Mouse (Mus musculus): Measurements from ENCODE around the gene Akap1. TPM values are rescaled to one million over a fixed set of nuclear protein-coding genes. Genes with fewer than 3 reads are reported as not detected.

Akap1 gene
- polyA plus RNA-seq, 1 experiment from 2014 or later, result 18.1 TPM

- H3K4me1 ChIP-seq, result peaks cover 41% of the 10 kb centered on the region
- 88% methylated on average over 4 of the region's 4 CpGs for WGBS
- H3K9me3 ChIP-seq, result no peaks in the 10 kb centered on the region
- no peak for ATAC-seq (ENCODE audit: insufficient number of reproducible peaks, insufficient read depth, low FRiP score, low TSS enrichment)
- H3K27me3 ChIP-seq, result no peaks in the 10 kb centered on the region
- H3K4me3 ChIP-seq, result no peak overlapping the region
- H3K9ac ChIP-seq, result no peak overlapping the region
- no peak overlapping the region for H3K27ac ChIP-seq
- no peak overlapping the region for H3K4me2 ChIP-seq (replicated peaks)
- no peaks in the 10 kb centered on the region for H3K36me3 ChIP-seq
Observed at GRCm38 (mm10) chr11:88852806-88853205, 11.6 kb downstream of the Akap1 start.

GRCm38 (mm10) chr11:88851049-88851825 lies 13.1 kb downstream of the Akap1 start:
- H3K36me3 ChIP-seq, result no peaks in the 10 kb centered on the region
- no peak overlapping the region for H3K4me2 ChIP-seq (replicated peaks)
- H3K9me3 ChIP-seq, result no peaks in the 10 kb centered on the region
- ATAC-seq (ENCODE audit: insufficient number of reproducible peaks, insufficient read depth, low FRiP score, low TSS enrichment), result no peak
- H3K4me1 ChIP-seq, result peaks cover 25% of the 10 kb centered on the region
- no peak overlapping the region for H3K4me3 ChIP-seq
- H3K9ac ChIP-seq, result no peak overlapping the region
- no peak overlapping the region for H3K27ac ChIP-seq
- WGBS, result 89% methylated on average over 15 of the region's 15 CpGs
- no peaks in the 10 kb centered on the region for H3K27me3 ChIP-seq

- ATAC-seq (ENCODE audit: insufficient number of reproducible peaks, insufficient read depth, low FRiP score, low TSS enrichment), result no peak
Observed at GRCm38 (mm10) chr11:88849732-88850131, 14.7 kb downstream of the Akap1 start.

GRCm38 (mm10) chr11:88849284-88849683 lies 15.1 kb downstream of the Akap1 start:
- peak overlapping the region; percentile 37; the same call in 1 of the 2 replicates for H3K27ac ChIP-seq
- no peaks in the 10 kb centered on the region for H3K9me3 ChIP-seq
- H3K4me1 ChIP-seq, result peaks cover 14% of the 10 kb centered on the region; the same call in 1 of the 2 replicates
- no peak overlapping the region for H3K4me3 ChIP-seq
- no peak for ATAC-seq (ENCODE audit: insufficient number of reproducible peaks, insufficient read depth, low FRiP score, low TSS enrichment)
- H3K36me3 ChIP-seq, result peaks cover 15% of the 10 kb centered on the region
- no peak overlapping the region for H3K4me2 ChIP-seq (replicated peaks)
- H3K27me3 ChIP-seq, result no peaks in the 10 kb centered on the region
- H3K9ac ChIP-seq, result no peak overlapping the region
- WGBS, result 76% methylated on average over 8 of the region's 8 CpGs

More at GRCm38 (mm10) chr11:88849732-88850131, 14.7 kb downstream of the Akap1 start:
- H3K4me2 ChIP-seq (replicated peaks), result no peak overlapping the region
- H3K27me3 ChIP-seq, result no peaks in the 10 kb centered on the region
- no peak overlapping the region for H3K4me3 ChIP-seq
- H3K36me3 ChIP-seq, result peaks cover 11% of the 10 kb centered on the region; the same call in 1 of the 2 replicates
- WGBS, result 76% methylated on average over 3 of the region's 3 CpGs
- H3K27ac ChIP-seq, result 0 out of 2 replicates have a peak overlapping the region, but pooled peaks have one; percentile 37
- no peak overlapping the region for H3K9ac ChIP-seq
- H3K4me1 ChIP-seq, result peaks cover 14% of the 10 kb centered on the region; the same call in 1 of the 2 replicates
- no peaks in the 10 kb centered on the region for H3K9me3 ChIP-seq

- H3K9ac ChIP-seq, result no peak overlapping the region
- H3K27me3 ChIP-seq, result no peaks in the 10 kb centered on the region
- WGBS, result 38% methylated on average over 5 of the region's 5 CpGs
- H3K36me3 ChIP-seq, result peaks cover 22% of the 10 kb centered on the region
- H3K4me1 ChIP-seq, result peaks cover 14% of the 10 kb centered on the region; the same call in 1 of the 2 replicates
- no peak overlapping the region for H3K27ac ChIP-seq
- no peak overlapping the region for H3K4me2 ChIP-seq (replicated peaks)
- ATAC-seq (ENCODE audit: insufficient number of reproducible peaks, insufficient read depth, low FRiP score, low TSS enrichment), result peak; percentile 57
- H3K4me3 ChIP-seq, result no peak overlapping the region
- H3K9me3 ChIP-seq, result no peaks in the 10 kb centered on the region
Observed at GRCm38 (mm10) chr11:88848590-88848989, 15.8 kb downstream of the Akap1 start.

- ATAC-seq (ENCODE audit: insufficient number of reproducible peaks, insufficient read depth, low FRiP score, low TSS enrichment), result no peak
Observed at GRCm38 (mm10) chr11:88847281-88848006, 16.9 kb downstream of the Akap1 start.

GRCm38 (mm10) chr11:88844384-88844783 lies 20.0 kb downstream of the Akap1 start:
- peaks cover 12% of the 10 kb centered on the region; the same call in 1 of the 2 replicates for H3K4me1 ChIP-seq

More at GRCm38 (mm10) chr11:88847281-88848006, 16.9 kb downstream of the Akap1 start:
- WGBS, result 76% methylated on average over 8 of the region's 8 CpGs
- H3K27ac ChIP-seq, result no peak overlapping the region
- H3K4me3 ChIP-seq, result no peak overlapping the region
- peaks cover 14% of the 10 kb centered on the region; the same call in 1 of the 2 replicates for H3K4me1 ChIP-seq
- H3K4me2 ChIP-seq (replicated peaks), result no peak overlapping the region
- H3K9me3 ChIP-seq, result no peaks in the 10 kb centered on the region
- no peak overlapping the region for H3K9ac ChIP-seq
- H3K36me3 ChIP-seq, result peaks cover 28% of the 10 kb centered on the region
- no peaks in the 10 kb centered on the region for H3K27me3 ChIP-seq

GRCm38 (mm10) chr11:88843305-88843704 lies 21.1 kb downstream of the Akap1 start:
- no peak overlapping the region for H3K27ac ChIP-seq
- H3K9ac ChIP-seq, result no peak overlapping the region
- no peaks in the 10 kb centered on the region for H3K27me3 ChIP-seq
- H3K4me1 ChIP-seq, result peaks cover 4% of the 10 kb centered on the region; the same call in 1 of the 2 replicates
- no peak overlapping the region for H3K4me3 ChIP-seq
- no peak for ATAC-seq (ENCODE audit: insufficient number of reproducible peaks, insufficient read depth, low FRiP score, low TSS enrichment)
- no peak overlapping the region for H3K4me2 ChIP-seq (replicated peaks)
- peaks cover 32% of the 10 kb centered on the region for H3K36me3 ChIP-seq
- WGBS, result 82% methylated on average over 10 of the region's 10 CpGs
- no peaks in the 10 kb centered on the region for H3K9me3 ChIP-seq

More at GRCm38 (mm10) chr11:88844384-88844783, 20.0 kb downstream of the Akap1 start:
- H3K4me3 ChIP-seq, result no peak overlapping the region
- ATAC-seq (ENCODE audit: insufficient number of reproducible peaks, insufficient read depth, low FRiP score, low TSS enrichment), result no peak
- 87% methylated on average over 5 of the region's 5 CpGs for WGBS
- no peak overlapping the region for H3K4me2 ChIP-seq (replicated peaks)
- no peaks in the 10 kb centered on the region for H3K9me3 ChIP-seq
- H3K27me3 ChIP-seq, result no peaks in the 10 kb centered on the region
- no peak overlapping the region for H3K27ac ChIP-seq
- H3K9ac ChIP-seq, result no peak overlapping the region
- peaks cover 28% of the 10 kb centered on the region for H3K36me3 ChIP-seq

GRCm38 (mm10) chr11:88842315-88842975 lies 21.9 kb downstream of the Akap1 start:
- Histone ChIP-seq H3K9me3 (no peaks in the 10 kb centered on the region), H3K36me3 (peaks cover 34% of the 10 kb centered on the region), H3K4me3 (no peak overlapping the region), H3K27ac (no peak overlapping the region), H3K27me3 (no peaks in the 10 kb centered on the region), H3K4me2 (replicated peaks) (no peak overlapping the region), H3K4me1 (no peaks in the 10 kb centered on the region), H3K9ac (no peak overlapping the region)
- WGBS, result 91% methylated on average over 13 of the region's 13 CpGs
- no peak for ATAC-seq (ENCODE audit: insufficient number of reproducible peaks, insufficient read depth, low FRiP score, low TSS enrichment)

- H3K4me1 ChIP-seq, result no peaks in the 10 kb centered on the region
Observed at GRCm38 (mm10) chr11:88841406-88841805, 23.0 kb downstream of the Akap1 start.

GRCm38 (mm10) chr11:88840724-88841350 lies 23.5 kb downstream of the Akap1 start:
- no peak overlapping the region for H3K27ac ChIP-seq
- no peaks in the 10 kb centered on the region for H3K27me3 ChIP-seq
- H3K4me3 ChIP-seq, result no peak overlapping the region
- WGBS, result 84% methylated on average over 10 of the region's 10 CpGs
- H3K36me3 ChIP-seq, result peaks cover 43% of the 10 kb centered on the region
- no peak overlapping the region for H3K9ac ChIP-seq
- no peaks in the 10 kb centered on the region for H3K9me3 ChIP-seq
- H3K4me2 ChIP-seq (replicated peaks), result no peak overlapping the region
- H3K4me1 ChIP-seq, result no peaks in the 10 kb centered on the region
- ATAC-seq (ENCODE audit: insufficient number of reproducible peaks, insufficient read depth, low FRiP score, low TSS enrichment), result no peak

More at GRCm38 (mm10) chr11:88841406-88841805, 23.0 kb downstream of the Akap1 start:
- H3K27ac ChIP-seq, result no peak overlapping the region
- H3K27me3 ChIP-seq, result no peaks in the 10 kb centered on the region
- H3K4me3 ChIP-seq, result no peak overlapping the region
- 77% methylated on average over 6 of the region's 6 CpGs for WGBS
- no peak overlapping the region for H3K4me2 ChIP-seq (replicated peaks)
- no peak for ATAC-seq (ENCODE audit: insufficient number of reproducible peaks, insufficient read depth, low FRiP score, low TSS enrichment)
- H3K9ac ChIP-seq, result no peak overlapping the region
- peaks cover 43% of the 10 kb centered on the region for H3K36me3 ChIP-seq
- H3K9me3 ChIP-seq, result no peaks in the 10 kb centered on the region

Data from embryonic facial prominence, embryonic 12.5 days (tissue).